Mouse (Mus musculus) embryonic facial prominence, embryonic 12.5 days (tissue): ENCODE measurements at regions not wholly inside any gene's neighbourhood (a gene's known extent, or its start where the extent isn't known, plus 50 kb on each side); places are given as distances from the start of the nearest gene placed in this dataset.
"Not testable (repeated sequence)": the region's sequence is repeated elsewhere in the genome, so short reads cannot be mapped to it uniquely, and the experiment has no call there.

Experiments used
- ATAC-seq: fragments of 200-750 bp; cut with Nextera tagmentation; 2 replicates; pipeline ENCODE4 v1.8.0; 2017; ENCODE audit not compliant: insufficient number of reproducible peaks, insufficient read depth, low FRiP score, low TSS enrichment
- H3K27ac ChIP-seq: fragments of 300-500 bp; sonication (generic); 2 replicates; pipeline ENCODE4 v1.5.1; 2016; ENCODE audit warnings: mild to moderate bottlenecking
- H3K27me3 ChIP-seq: fragments of 300-500 bp; sonication (generic); 2 replicates; pipeline ENCODE4 v1.6.1; 2016; ENCODE audit warnings: mild to moderate bottlenecking, moderate library complexity
- H3K36me3 ChIP-seq: fragments of 300-500 bp; sonication (generic); 2 replicates; pipeline ENCODE4 v1.6.1; 2016; ENCODE audit warnings: mild to moderate bottlenecking
- H3K4me1 ChIP-seq: fragments of 300-500 bp; sonication (generic); 2 replicates; pipeline ENCODE4 v1.6.1; 2016
- H3K4me2 ChIP-seq: fragments of 300-500 bp; sonication (generic); replicated peaks from 2 replicates; pipeline ENCODE4 v1.6.1; 2016; ENCODE audit warnings: mild to moderate bottlenecking, moderate library complexity
- H3K4me3 ChIP-seq: fragments of 300-500 bp; sonication (generic); 2 replicates; pipeline ENCODE4 v1.5.1; 2016; ENCODE audit warnings: mild to moderate bottlenecking
- H3K9ac ChIP-seq: fragments of 300-500 bp; sonication (generic); 2 replicates; pipeline ENCODE4 v1.6.1; 2016; ENCODE audit warnings: mild to moderate bottlenecking, moderate library complexity
- H3K9me3 ChIP-seq: fragments of 300-500 bp; sonication (generic); 2 replicates; pipeline ENCODE4 v1.6.1; 2016; ENCODE audit warnings: mild to moderate bottlenecking, moderate library complexity
- WGBS: fragments of 180-500 bp; shearing (Covaris S2); methylation state at CpG from one replicate; pipeline ENCODE4 v1.1.7; 2016; 5-methylcytosine and 5-hydroxymethylcytosine counted together

GRCm38 (mm10) chr1:95470491-95470890, 157.1 kb downstream of the Fam174a start:
- ATAC-seq: no peak
- H3K9me3 ChIP-seq: no peaks in the 10 kb centered on the region
- no peak overlapping the region for H3K27ac ChIP-seq
- whole genome bisulfite sequencing: 82% methylated on average over 1 of the region's 1 CpGs
- no peak overlapping the region for H3K9ac ChIP-seq
- no peaks in the 10 kb centered on the region for H3K4me1 ChIP-seq
- H3K27me3 ChIP-seq: no peaks in the 10 kb centered on the region
- no peak overlapping the region for H3K4me3 ChIP-seq
- H3K36me3 ChIP-seq: no peaks in the 10 kb centered on the region
- no peak overlapping the region for H3K4me2 ChIP-seq

- H3K4me2 ChIP-seq: no peak overlapping the region
- no peak overlapping the region for H3K4me3 ChIP-seq
- H3K27ac ChIP-seq: no peak overlapping the region
- no peaks in the 10 kb centered on the region for H3K9me3 ChIP-seq
- no peaks in the 10 kb centered on the region for H3K4me1 ChIP-seq
- H3K36me3 ChIP-seq: no peaks in the 10 kb centered on the region
- no peaks in the 10 kb centered on the region for H3K27me3 ChIP-seq
- ATAC-seq: no peak
- no peak overlapping the region for H3K9ac ChIP-seq
These were observed 174.4 kb downstream of the St8sia4 start for GRCm38 (mm10) chr1:95493004-95493403.

DNA sequence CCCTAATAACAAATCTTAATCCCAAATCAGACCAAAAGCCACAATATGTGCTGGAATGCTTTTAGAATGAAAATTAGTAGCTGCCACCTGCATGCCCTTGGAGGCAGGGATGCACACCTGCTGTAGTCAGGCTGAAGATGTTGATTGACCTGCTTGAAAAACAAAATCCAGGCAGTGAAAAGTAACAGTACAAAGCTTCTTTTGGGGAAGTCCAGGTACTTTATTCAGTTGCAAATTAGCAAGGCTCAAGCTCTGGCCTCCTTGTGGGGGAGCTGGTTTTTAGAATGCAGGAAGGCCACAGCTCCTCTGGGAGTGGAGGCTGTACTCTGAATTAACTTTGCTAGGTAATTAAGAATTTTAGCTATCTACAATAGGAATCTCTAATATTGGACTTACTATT, 166.7 kb downstream of the St8sia4 start:
- not testable (repeated sequence) for H3K4me1 ChIP-seq, ATAC-seq, H3K9me3 ChIP-seq

GRCm38 (mm10) chr1:95508718-95509117, 158.7 kb downstream of the St8sia4 start:
- no peak overlapping the region for H3K27ac ChIP-seq
- no peak for ATAC-seq
- H3K9me3 ChIP-seq: peaks cover 4% of the 10 kb centered on the region; the same call in 1 of the 2 replicates
- H3K4me1 ChIP-seq: no peaks in the 10 kb centered on the region
- no peak overlapping the region for H3K9ac ChIP-seq
- 88% methylated on average over 2 of the region's 2 CpGs for WGBS
- H3K4me3 ChIP-seq: no peak overlapping the region
- no peaks in the 10 kb centered on the region for H3K36me3 ChIP-seq
- H3K4me2 ChIP-seq: no peak overlapping the region
- H3K27me3 ChIP-seq: no peaks in the 10 kb centered on the region

More for the DNA sequence above, 166.7 kb downstream of the St8sia4 start:
- H3K27me3 ChIP-seq, H3K4me3 ChIP-seq, H3K36me3 ChIP-seq, H3K4me2 ChIP-seq, H3K9ac ChIP-seq, H3K27ac ChIP-seq: not testable (repeated sequence)

DNA sequence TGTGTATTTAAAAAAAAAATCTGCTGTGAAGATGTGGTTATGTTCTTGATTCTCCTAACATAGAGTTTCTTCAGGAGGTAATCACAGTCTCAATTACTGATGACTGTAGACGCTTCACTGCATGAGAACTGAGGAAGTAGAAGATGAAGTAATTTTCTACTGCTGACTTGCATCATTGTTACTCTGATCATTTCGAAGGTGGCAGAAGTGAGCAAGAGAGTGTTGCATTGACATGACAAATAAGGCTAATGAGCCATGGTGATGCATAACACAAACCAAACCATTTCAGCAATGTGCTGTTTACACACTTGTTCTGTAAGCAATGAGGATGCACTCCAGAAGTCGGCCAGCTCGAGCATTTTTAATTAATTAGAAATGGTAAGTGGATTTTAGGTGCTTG, 138.6 kb downstream of the St8sia4 start:
- ATAC-seq: no peak
- Histone ChIP-seq H3K9me3 (no peaks in the 10 kb centered on the region), H3K4me3 (no peak overlapping the region), H3K36me3 (no peaks in the 10 kb centered on the region), H3K4me2 (no peak overlapping the region), H3K27me3 (no peaks in the 10 kb centered on the region), H3K27ac (no peak overlapping the region), H3K9ac (no peak overlapping the region), H3K4me1 (no peaks in the 10 kb centered on the region)
- WGBS: 61% methylated on average over 4 of the region's 4 CpGs

GRCm38 (mm10) chr1:95531017-95531416, 136.4 kb downstream of the St8sia4 start:
- 80% methylated on average over 3 of the region's 3 CpGs for WGBS
- Histone ChIP-seq H3K9ac (no peak overlapping the region), H3K4me3 (no peak overlapping the region), H3K4me2 (no peak overlapping the region), H3K9me3 (no peaks in the 10 kb centered on the region), H3K36me3 (no peaks in the 10 kb centered on the region), H3K27ac (no peak overlapping the region), H3K27me3 (no peaks in the 10 kb centered on the region), H3K4me1 (no peaks in the 10 kb centered on the region)
- ATAC-seq: no peak
